Mouse (Mus musculus) heart, postnatal 0 days (tissue): ENCODE results near the gene Kif23. TPM values are rescaled to one million over a fixed set of nuclear protein-coding genes. Genes with fewer than 3 reads are reported as not detected.

ENCODE experiments used
- ATAC-seq: fragments of 200-750 bp; cut with Nextera tagmentation; 2 replicates; pipeline ENCODE4 v1.8.0; 2017; ENCODE audit warnings: low read depth, moderate number of reproducible peaks, moderate library complexity; ENCODE audit not compliant: insufficient read depth
- DNase-seq: peaks from one replicate; pipeline ENCODE4 v3.0.0-alpha.2; 2016; ENCODE audit warnings: low spot score
- H3K27ac ChIP-seq: fragments of 300-500 bp; sonication (generic); 2 replicates; pipeline ENCODE4 v1.5.1; 2014; ENCODE audit warnings: low read depth, mild to moderate bottlenecking
- H3K27me3 ChIP-seq: fragments of 300-500 bp; sonication (generic); 2 replicates; pipeline ENCODE4 v1.6.1; 2014; ENCODE audit warnings: low read length, mixed read lengths; ENCODE audit not compliant: control insufficient read depth, insufficient read depth
- H3K36me3 ChIP-seq: fragments of 300-500 bp; sonication (generic); replicated peaks from 2 replicates; pipeline ENCODE4 v1.6.1; 2014; ENCODE audit warnings: low read length, mixed read lengths; ENCODE audit not compliant: control insufficient read depth, insufficient read depth
- H3K4me1 ChIP-seq: fragments of 300-500 bp; sonication (generic); 2 replicates; pipeline ENCODE4 v1.6.1; 2014; ENCODE audit warnings: antibody characterized with exemption; ENCODE audit not compliant: control insufficient read depth, insufficient read depth
- H3K4me2 ChIP-seq: fragments of 300-500 bp; sonication (generic); 2 replicates; pipeline ENCODE4 v1.6.1; 2014; ENCODE audit warnings: low read depth, mild to moderate bottlenecking, low read length, moderate library complexity
- H3K4me3 ChIP-seq: fragments of 300-500 bp; sonication (generic); 2 replicates; pipeline ENCODE4 v1.5.1; 2014; ENCODE audit warnings: low read depth, low read length
- H3K9ac ChIP-seq: fragments of 300-500 bp; sonication (generic); replicated peaks from 2 replicates; pipeline ENCODE4 v1.6.1; 2014; ENCODE audit warnings: low read depth, low read length, mixed read lengths
- H3K9me3 ChIP-seq: fragments of 300-500 bp; sonication (generic); replicated peaks from 2 replicates; pipeline ENCODE4 v1.6.1; 2016; ENCODE audit warnings: low read length; ENCODE audit not compliant: control insufficient read depth
- CTCF ChIP-seq: IDR thresholded peaks from 2 replicates; pipeline ENCODE4 v1.5.1; 2016; ENCODE audit warnings: antibody characterized with exemption, control low read depth, low read depth
- EP300 ChIP-seq: IDR thresholded peaks from 2 replicates; pipeline ENCODE4 v1.6.1; 2016; ENCODE audit warnings: antibody characterized with exemption, low read depth
- WGBS: fragments of 180-500 bp; shearing (Covaris S2); extraction: QIAGEN DNeasy Blood & Tissue Kit; methylation state at CpG from one replicate; pipeline ENCODE4 v1.1.7; 2014; 5-methylcytosine and 5-hydroxymethylcytosine counted together
- polyA plus RNA-seq: library from polyadenylated mRNA; unstranded; fragments of >200 nt; fragmentation: Nextera tagmentation; extraction: Ambion mirVana; gene quantifications from 2 replicates; pipeline ENCODE4 v1.2.1, GENCODE M21; 2015
- total RNA-seq: library from RNA; depleted of rRNA; stranded (reverse); fragments of >200 nt; gene quantifications from 2 replicates; pipeline ENCODE4 v1.2.3, GENCODE M21; 2014; ENCODE audit warnings: low replicate concordance; rRNA removed

Gene Kif23
- total and polyA plus RNA-seq, 2 experiments from 2014 or later, result 9.9 to 17.6 TPM

GRCm38 (mm10) chr9:61873325-61873724, 73.2 kb downstream of the Kif23 start:
- ATAC-seq (no peak), DNase-seq (no peak)
- no peak overlapping the region for H3K9ac ChIP-seq
- peaks cover 24% of the 10 kb centered on the region for H3K27me3 ChIP-seq
- H3K4me1 ChIP-seq, result no peaks in the 10 kb centered on the region
- H3K4me2 ChIP-seq, result no peak overlapping the region
- H3K9me3 ChIP-seq, result no peaks in the 10 kb centered on the region
- WGBS, result 73% methylated on average over 8 of the region's 8 CpGs
- no peak overlapping the region for H3K4me3 ChIP-seq
- no peak for TF ChIP-seq EP300
- TF ChIP-seq CTCF, result no peak
- no peak overlapping the region for H3K27ac ChIP-seq
- no peaks in the 10 kb centered on the region for H3K36me3 ChIP-seq

DNA sequence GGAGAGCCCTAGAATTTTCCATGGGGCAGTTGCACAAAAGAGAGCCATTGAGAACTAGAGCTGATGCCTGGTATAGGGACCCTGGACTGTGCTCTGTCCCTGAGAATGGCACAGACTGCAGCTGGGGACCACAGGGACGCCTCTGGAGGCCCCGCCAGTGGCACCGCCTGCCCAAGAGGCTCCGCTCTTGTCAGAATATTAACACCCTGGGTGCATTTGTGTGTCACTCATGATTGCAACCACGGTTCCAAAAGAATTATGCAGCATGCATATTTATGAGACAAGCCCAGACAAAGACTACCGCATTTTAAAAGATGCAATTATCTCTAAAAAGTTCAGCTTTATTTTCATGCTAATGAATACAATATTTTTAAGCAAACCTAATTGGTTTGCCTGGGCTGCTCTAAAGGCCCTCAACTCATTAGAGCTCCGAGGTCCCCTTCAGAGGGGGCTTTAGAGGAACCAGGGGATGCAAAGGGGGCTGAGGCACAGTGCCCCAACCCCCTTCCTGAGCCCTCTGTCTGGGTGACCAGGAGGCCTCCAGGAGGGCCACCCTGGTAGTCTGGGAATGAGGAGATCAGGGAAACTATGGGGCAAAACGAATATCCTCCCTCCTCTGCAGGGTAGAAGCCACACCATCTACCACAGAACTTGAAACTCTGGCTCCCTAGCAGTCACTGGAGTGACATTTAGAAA, 74.2 kb downstream of the Kif23 start:
- H3K4me1 ChIP-seq, result no peaks in the 10 kb centered on the region
- no peak overlapping the region for H3K27ac ChIP-seq
- H3K27me3 ChIP-seq, result peaks cover 25% of the 10 kb centered on the region
- H3K4me2 ChIP-seq, result no peak overlapping the region
- H3K9me3 ChIP-seq, result no peaks in the 10 kb centered on the region
- DNase-seq, result no peak
- no peaks in the 10 kb centered on the region for H3K36me3 ChIP-seq
- TF ChIP-seq EP300 (no peak), CTCF (no peak)
- no peak overlapping the region for H3K9ac ChIP-seq
- WGBS, result 77% methylated on average over 8 of the region's 8 CpGs
- H3K4me3 ChIP-seq, result no peak overlapping the region
- ATAC-seq, result no peak

DNA sequence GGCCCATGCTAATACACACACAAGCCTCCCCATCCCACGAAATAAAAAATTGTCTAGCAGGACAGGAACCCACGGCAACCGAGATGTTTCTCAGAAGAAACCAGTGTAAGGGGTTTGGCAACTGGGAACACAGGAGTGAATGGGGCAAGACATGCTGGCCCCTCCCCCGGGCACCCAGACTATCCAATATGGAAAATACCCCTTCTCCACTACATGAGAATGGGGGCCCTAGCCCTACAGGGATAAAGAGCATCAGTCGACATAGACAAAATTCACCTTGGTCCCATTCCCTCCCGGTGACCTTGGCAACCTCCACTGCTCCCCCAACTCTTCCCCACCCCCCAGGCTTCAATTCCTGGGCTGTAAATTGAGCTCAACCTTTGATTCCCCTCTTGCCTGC, 74.7 kb downstream of the Kif23 start:
- Histone ChIP-seq H3K27me3 (peaks cover 25% of the 10 kb centered on the region), H3K4me1 (no peaks in the 10 kb centered on the region), H3K36me3 (no peaks in the 10 kb centered on the region), H3K9me3 (no peaks in the 10 kb centered on the region), H3K9ac (no peak overlapping the region), H3K27ac (no peak overlapping the region), H3K4me3 (no peak overlapping the region), H3K4me2 (no peak overlapping the region)
- TF ChIP-seq CTCF (no peak), EP300 (no peak)
- ATAC-seq (no peak), DNase-seq (no peak)
- WGBS, result 80% methylated on average over 6 of the region's 6 CpGs

DNA sequence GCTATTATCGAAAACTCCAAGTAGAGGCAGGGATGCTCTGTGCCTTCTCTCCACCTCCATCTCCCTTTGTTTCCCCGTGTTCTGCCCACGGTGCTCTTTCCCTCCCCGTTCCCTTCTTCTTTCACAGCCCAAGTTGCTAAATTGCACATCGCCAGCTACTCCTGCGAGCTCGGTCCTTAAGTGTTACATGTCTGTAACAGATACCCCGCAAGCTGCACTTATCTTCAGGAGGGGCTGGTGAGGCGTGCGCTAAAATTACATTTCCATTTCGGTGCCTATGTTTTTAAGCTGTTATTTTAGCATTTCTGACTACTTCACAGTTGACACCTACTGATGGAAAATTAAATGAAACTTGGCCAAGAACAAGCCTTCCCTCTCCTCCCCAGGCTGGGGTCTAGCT, 78.9 kb downstream of the Kif23 start:
- DNase-seq (no peak), ATAC-seq (no peak)
- Histone ChIP-seq H3K9ac (no peak overlapping the region), H3K4me3 (no peak overlapping the region), H3K27me3 (peaks cover 36% of the 10 kb centered on the region; the same call in 1 of the 2 replicates), H3K4me1 (no peaks in the 10 kb centered on the region), H3K36me3 (no peaks in the 10 kb centered on the region), H3K4me2 (no peak overlapping the region), H3K9me3 (no peaks in the 10 kb centered on the region; the same call in 1 of the 2 replicates), H3K27ac (no peak overlapping the region)
- TF ChIP-seq EP300, result no peak
- no peak for TF ChIP-seq CTCF
- 32% methylated on average over 11 of the region's 11 CpGs for WGBS

Other genes with a start within 250 kb of the Kif23 start
- gene Rplp1, start 32.2 kb downstream of the Kif23 start, total RNA-seq, result 4,531 and 5,254 TPM in 2 replicates
- 891 and 953 TPM in 2 replicates for gene Rplp1, start 32.2 kb downstream of the Kif23 start, polyA plus RNA-seq
- 5.1 TPM in 1 of 2 replicates, not detected in the other for gene Paqr5, start 80.1 kb upstream of the Kif23 start, total RNA-seq
- gene Paqr5, start 80.1 kb upstream of the Kif23 start, polyA plus RNA-seq, result 0.15 and 0.18 TPM in 2 replicates
- 8.8 and 10.7 TPM in 2 replicates for gene Glce, start 175.9 kb upstream of the Kif23 start, total RNA-seq
- gene Glce, start 175.9 kb upstream of the Kif23 start, polyA plus RNA-seq, result 5.7 and 6.1 TPM in 2 replicates